Mouse (Mus musculus): ENCODE measurements around the gene Snx1. TPM values are rescaled to one million over a fixed set of nuclear protein-coding genes. Genes with fewer than 3 reads are reported as not detected.

The Snx1 gene
- total RNA-seq, 2 experiments from 2014 or later, result 39.3 to 40.4 TPM

DNA sequence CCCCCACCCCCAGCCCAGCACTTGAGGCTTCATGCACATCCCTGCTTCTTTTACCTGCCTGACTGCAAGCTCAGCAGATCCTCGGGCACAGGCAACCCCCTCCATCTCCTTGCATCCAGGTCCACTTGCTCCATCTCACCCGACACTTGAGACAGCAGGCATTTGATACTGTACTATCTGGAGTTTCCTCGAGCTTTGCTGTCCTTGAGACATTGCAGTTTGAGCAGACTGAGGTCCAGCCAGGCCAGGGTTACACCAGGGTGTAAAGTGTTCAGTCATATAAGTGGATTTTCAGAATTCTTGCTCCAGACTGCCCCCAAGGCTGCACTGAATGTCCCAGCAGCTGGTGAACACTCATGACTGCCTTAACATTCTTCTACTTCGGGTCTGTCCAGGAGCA lies 84.1 kb downstream of the Snx1 start:
- DNase-seq, result no peak

GRCm38 (mm10) chr9:66040801-66041200 lies 85.6 kb downstream of the Snx1 start:
- DNase-seq, result no peak

GRCm38 (mm10) chr9:66039290-66039689 lies 87.1 kb downstream of the Snx1 start:
- no peak for DNase-seq

DNA sequence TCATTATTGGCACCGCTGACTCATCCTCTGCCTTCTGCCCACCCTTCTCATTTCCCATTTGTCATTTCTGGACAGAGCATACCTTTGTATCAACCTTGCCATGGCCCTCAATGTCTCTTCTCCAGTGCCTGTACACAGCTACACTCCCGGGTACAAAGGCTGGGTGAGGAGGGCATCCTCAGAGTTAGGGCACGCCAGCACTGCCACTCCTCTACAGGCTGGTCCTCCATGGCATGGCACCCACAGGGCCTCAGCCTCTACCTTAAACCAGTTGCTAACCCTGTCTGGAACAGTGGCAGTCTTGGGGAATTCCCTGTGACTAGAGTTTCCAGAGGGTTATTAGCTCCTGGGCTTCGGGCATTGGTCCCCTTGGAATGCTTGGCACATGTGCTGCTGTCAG lies 87.8 kb downstream of the Snx1 start:
- no peak for DNase-seq

Other genes starting within 250 kb of the Snx1 start
- 10 to 100 TPM; 34.9 to 38.3 TPM for gene Pclaf, start 236.3 kb downstream of the Snx1 start, total RNA-seq (2021)
- 10 to 100 TPM; 20.9 to 22.8 TPM for gene Trip4, start 217.8 kb downstream of the Snx1 start, total RNA-seq (2021)
- gene Csnk1g1, start 217.7 kb downstream of the Snx1 start, total RNA-seq (2021), result 10 to 100 TPM; 20.3 to 20.8 TPM
- gene Ppib, start 66.4 kb downstream of the Snx1 start, total RNA-seq (2021), result 100 to 1,000 TPM; 284 to 297 TPM
- gene Snx22, start 56.9 kb downstream of the Snx1 start, total RNA-seq (2021), result 1 to 10 TPM; 1.1 to 1.2 TPM
- 10 to 100 TPM; 99.1 to 99.6 TPM for gene Ciao2a, start within 50 bp of the Snx1 start, total RNA-seq (2021)
- 1 to 10 TPM; 3.1 to 3.8 TPM for gene Dapk2, start 31.6 kb upstream of the Snx1 start, total RNA-seq (2021)
- 10 to 100 TPM; 48.0 to 48.5 TPM for gene Herc1, start 223.9 kb upstream of the Snx1 start, total RNA-seq (2021)